Mouse (Mus musculus) intestine, embryonic 16.5 days (tissue): Measurements from ENCODE around the gene Flnb. TPM values are rescaled to one million over a fixed set of nuclear protein-coding genes. Genes with fewer than 3 reads are reported as not detected.
A peak's percentile ranks its signal among the peaks of the same experiment; 100 is the strongest.

ENCODE experiments used
- ATAC-seq: fragments of 200-750 bp; cut with Nextera tagmentation; 2 replicates; pipeline ENCODE4 v1.8.0; 2017; ENCODE audit warnings: moderate TSS enrichment, moderate library complexity
- H3K27ac ChIP-seq: fragments of 300-500 bp; sonication (generic); 2 replicates; pipeline ENCODE4 v1.5.1; 2014; ENCODE audit warnings: mild to moderate bottlenecking, low read length
- H3K27me3 ChIP-seq: fragments of 300-500 bp; sonication (generic); replicated peaks from 2 replicates; pipeline ENCODE4 v1.6.1; 2014; ENCODE audit warnings: low read length, control low read depth, mixed read lengths; ENCODE audit not compliant: control insufficient read depth, insufficient read depth
- H3K36me3 ChIP-seq: fragments of 300-500 bp; sonication (generic); 2 replicates; pipeline ENCODE4 v1.6.1; 2014; ENCODE audit warnings: low read length, control low read depth; ENCODE audit not compliant: control insufficient read depth, insufficient read depth
- H3K4me1 ChIP-seq: fragments of 300-500 bp; sonication (generic); 2 replicates; pipeline ENCODE4 v1.6.1; 2014; ENCODE audit warnings: low read length, control low read depth, mixed read lengths; ENCODE audit not compliant: control insufficient read depth, insufficient read depth
- H3K4me2 ChIP-seq: fragments of 300-500 bp; sonication (generic); 2 replicates; pipeline ENCODE4 v1.6.1; 2014; ENCODE audit warnings: low read depth, low read length, control low read depth
- H3K4me3 ChIP-seq: fragments of 300-500 bp; sonication (generic); 2 replicates; pipeline ENCODE4 v1.5.1; 2014; ENCODE audit warnings: mild to moderate bottlenecking, low read length
- H3K9ac ChIP-seq: fragments of 300-500 bp; sonication (generic); 2 replicates; pipeline ENCODE4 v1.6.1; 2014; ENCODE audit warnings: low read depth, low read length
- H3K9me3 ChIP-seq: fragments of 300-500 bp; sonication (generic); 2 replicates; pipeline ENCODE4 v1.6.1; 2016; ENCODE audit warnings: low read length, control low read depth; ENCODE audit not compliant: control insufficient read depth
- WGBS: fragments of 180-500 bp; shearing (Covaris S2); extraction: QIAGEN DNeasy Blood & Tissue Kit; methylation state at CpG from one replicate; pipeline ENCODE4 v1.1.7; 2014; 5-methylcytosine and 5-hydroxymethylcytosine counted together
- polyA plus RNA-seq: library from polyadenylated mRNA; unstranded; fragments of >200 nt; fragmentation: Nextera tagmentation; extraction: Ambion mirVana; gene quantifications from 2 replicates; pipeline ENCODE4 v1.2.1, GENCODE M21; 2015

The Flnb gene
- polyA plus RNA-seq, 1 experiment from 2014 or later = 14.7 TPM

GRCm38 (mm10) chr14:7842631-7843332 is 25.0 kb downstream of the Flnb start:
- H3K9ac ChIP-seq = no peak overlapping the region
- H3K36me3 ChIP-seq = no peaks in the 10 kb centered on the region
- H3K4me3 ChIP-seq = no peak overlapping the region
- no peak overlapping the region for H3K27ac ChIP-seq
- no peak overlapping the region for H3K4me2 ChIP-seq
- WGBS = 57% methylated on average over 15 of the region's 15 CpGs
- 0 out of 2 replicates have a peak, but pooled peaks have one; percentile 39 for ATAC-seq
- H3K9me3 ChIP-seq = no peaks in the 10 kb centered on the region
- no peaks in the 10 kb centered on the region for H3K27me3 ChIP-seq
- peaks cover 15% of the 10 kb centered on the region for H3K4me1 ChIP-seq

GRCm38 (mm10) chr14:7846696-7847095 is 28.9 kb downstream of the Flnb start:
- 69% methylated on average over 4 of the region's 4 CpGs for WGBS
- H3K4me1 ChIP-seq = peaks cover 28% of the 10 kb centered on the region
- H3K9ac ChIP-seq = no peak overlapping the region
- H3K4me2 ChIP-seq = no peak overlapping the region
- no peaks in the 10 kb centered on the region for H3K27me3 ChIP-seq
- no peaks in the 10 kb centered on the region for H3K9me3 ChIP-seq
- no peak overlapping the region for H3K4me3 ChIP-seq
- H3K27ac ChIP-seq = no peak overlapping the region
- no peaks in the 10 kb centered on the region for H3K36me3 ChIP-seq
- ATAC-seq = no peak

- peak; percentile 21; the same call in 1 of the 2 replicates for ATAC-seq
- Histone ChIP-seq H3K9me3 (no peaks in the 10 kb centered on the region), H3K4me1 (peaks cover 39% of the 10 kb centered on the region), H3K4me2 (no peak overlapping the region), H3K9ac (no peak overlapping the region), H3K27me3 (no peaks in the 10 kb centered on the region), H3K36me3 (no peaks in the 10 kb centered on the region), H3K27ac (0 out of 2 replicates have a peak overlapping the region, but pooled peaks have one; percentile 9), H3K4me3 (no peak overlapping the region)
- WGBS = 40% methylated on average over 5 of the region's 5 CpGs
Observed at GRCm38 (mm10) chr14:7847746-7848232, 30.0 kb downstream of the Flnb start.

GRCm38 (mm10) chr14:7850913-7851312 is 33.2 kb downstream of the Flnb start:
- H3K4me1 ChIP-seq = peaks cover 57% of the 10 kb centered on the region
- peak overlapping the region; percentile 64 for H3K27ac ChIP-seq

GRCm38 (mm10) chr14:7851543-7852065 is 33.8 kb downstream of the Flnb start:
- ATAC-seq = peak; percentile 79
- H3K4me1 ChIP-seq = peaks cover 57% of the 10 kb centered on the region
- H3K36me3 ChIP-seq = no peaks in the 10 kb centered on the region
- H3K27me3 ChIP-seq = no peaks in the 10 kb centered on the region
- WGBS = 12% methylated on average over 5 of the region's 5 CpGs
- no peak overlapping the region; the same call in 1 of the 2 replicates for H3K4me2 ChIP-seq
- H3K27ac ChIP-seq = peak overlapping the region; percentile 64
- no peak overlapping the region for H3K4me3 ChIP-seq
- H3K9ac ChIP-seq = peak overlapping the region; percentile 23; the same call in 1 of the 2 replicates
- H3K9me3 ChIP-seq = no peaks in the 10 kb centered on the region

More at GRCm38 (mm10) chr14:7850913-7851312, 33.2 kb downstream of the Flnb start:
- no peak for ATAC-seq
- no peak overlapping the region for H3K9ac ChIP-seq
- no peak overlapping the region for H3K4me3 ChIP-seq
- H3K4me2 ChIP-seq = no peak overlapping the region
- WGBS = 56% methylated on average over 3 of the region's 3 CpGs
- H3K27me3 ChIP-seq = no peaks in the 10 kb centered on the region
- no peaks in the 10 kb centered on the region for H3K9me3 ChIP-seq
- H3K36me3 ChIP-seq = no peaks in the 10 kb centered on the region

DNA sequence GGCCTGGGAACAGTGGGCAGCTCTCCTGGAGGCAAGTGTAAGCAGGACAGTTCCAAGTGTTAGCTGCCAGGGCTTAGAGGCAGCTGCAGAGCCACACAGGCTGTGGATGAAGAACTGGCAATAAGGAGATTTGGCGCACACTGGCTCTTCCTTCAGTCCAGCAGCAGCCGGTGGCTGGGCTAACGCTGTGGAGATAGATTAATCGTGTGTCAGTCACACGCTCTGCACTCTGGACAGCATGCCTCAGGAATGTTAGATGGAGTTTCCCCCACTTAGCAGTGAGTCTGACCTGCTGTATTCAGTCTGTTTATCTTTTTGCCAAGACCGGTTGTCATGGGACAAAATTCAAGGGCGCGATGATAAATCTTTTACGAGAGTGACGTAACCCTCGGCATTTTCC is 35.9 kb downstream of the Flnb start:
- peaks cover 50% of the 10 kb centered on the region for H3K4me1 ChIP-seq
- H3K4me2 ChIP-seq = 0 out of 2 replicates have a peak overlapping the region, but pooled peaks have one; percentile 18
- 0 out of 2 replicates have a peak overlapping the region, but pooled peaks have one; percentile 35 for H3K27ac ChIP-seq
- 13% methylated on average over 11 of the region's 11 CpGs for WGBS
- H3K9me3 ChIP-seq = no peaks in the 10 kb centered on the region
- H3K36me3 ChIP-seq = no peaks in the 10 kb centered on the region
- H3K9ac ChIP-seq = no peak overlapping the region
- ATAC-seq = peak; percentile 79
- H3K4me3 ChIP-seq = no peak overlapping the region
- H3K27me3 ChIP-seq = no peaks in the 10 kb centered on the region

- Histone ChIP-seq H3K27ac (no peak overlapping the region), H3K4me1 (peaks cover 50% of the 10 kb centered on the region), H3K36me3 (no peaks in the 10 kb centered on the region), H3K27me3 (no peaks in the 10 kb centered on the region), H3K4me2 (no peak overlapping the region), H3K4me3 (no peak overlapping the region), H3K9me3 (no peaks in the 10 kb centered on the region), H3K9ac (no peak overlapping the region)
- WGBS = 64% methylated on average over 6 of the region's 6 CpGs
- ATAC-seq = no peak
Observed at GRCm38 (mm10) chr14:7854366-7854765, 36.6 kb downstream of the Flnb start.

- Histone ChIP-seq H3K4me2 (no peak overlapping the region), H3K27ac (no peak overlapping the region), H3K27me3 (no peaks in the 10 kb centered on the region), H3K9me3 (no peaks in the 10 kb centered on the region), H3K36me3 (no peaks in the 10 kb centered on the region), H3K4me1 (peaks cover 46% of the 10 kb centered on the region), H3K4me3 (no peak overlapping the region), H3K9ac (no peak overlapping the region)
- 63% methylated on average over 6 of the region's 6 CpGs for WGBS
- ATAC-seq = no peak
Observed at GRCm38 (mm10) chr14:7855101-7855500, 37.3 kb downstream of the Flnb start.

GRCm38 (mm10) chr14:7855501-7855900 is 37.7 kb downstream of the Flnb start:
- H3K9me3 ChIP-seq = no peaks in the 10 kb centered on the region
- H3K4me2 ChIP-seq = no peak overlapping the region
- no peak overlapping the region for H3K9ac ChIP-seq
- H3K4me1 ChIP-seq = peaks cover 43% of the 10 kb centered on the region
- no peak overlapping the region for H3K27ac ChIP-seq
- H3K27me3 ChIP-seq = no peaks in the 10 kb centered on the region
- H3K4me3 ChIP-seq = no peak overlapping the region
- WGBS = 68% methylated on average over 5 of the region's 5 CpGs
- no peaks in the 10 kb centered on the region for H3K36me3 ChIP-seq
- ATAC-seq = no peak
